Mouse (Mus musculus): ENCODE results near the gene Gucd1. TPM values are rescaled to one million over a fixed set of nuclear protein-coding genes. Genes with fewer than 3 reads are reported as not detected.
"Not testable (repeated sequence)": the region's sequence is repeated elsewhere in the genome, so short reads cannot be mapped to it uniquely, and the experiment has no call there.

The Gucd1 gene
- polyA plus RNA-seq, 1 experiment: 87.2 TPM

- peaks cover 3% of the 10 kb centered on the region; the same call in 1 of the 2 replicates for H3K27me3 ChIP-seq (ENCODE audit: control insufficient read depth, insufficient read depth, low read length)
- TF ChIP-seq POLR2A (IDR thresholded peaks at IDR 0.05; ENCODE audit: low read depth, low read length): no peak
- TF ChIP-seq CTCF (IDR thresholded peaks at IDR 0.05; ENCODE audit: extremely low read depth, insufficient read depth, insufficient read length, insufficient replicate concordance): no peak
- WGBS: 86% methylated on average over 7 of the region's 7 CpGs
- H3K4me1 ChIP-seq (ENCODE audit: control insufficient read depth, insufficient read depth, insufficient read length): no peaks in the 10 kb centered on the region
- no peak for DNase-seq (ENCODE audit: low read depth in 1 of 2, low spot score in 2 of 2)
- no peak overlapping the region for H3K27ac ChIP-seq (ENCODE audit: insufficient read depth, low read length)
- no peaks in the 10 kb centered on the region for H3K36me3 ChIP-seq (ENCODE audit: control insufficient read depth, insufficient read depth, low read length)
- H3K4me3 ChIP-seq (ENCODE audit: extremely low read depth, insufficient read depth, insufficient read length): no peak overlapping the region
Measured at GRCm38 (mm10) chr10:75547901-75548300, 30.1 kb upstream of the Gucd1 start.

- peaks cover 17% of the 10 kb centered on the region for H3K36me3 ChIP-seq (ENCODE audit: control insufficient read depth, insufficient read depth, low read length)
Measured at GRCm38 (mm10) chr10:75536123-75536522, 18.4 kb upstream of the Gucd1 start.

GRCm38 (mm10) chr10:75535423-75535822 is 17.7 kb upstream of the Gucd1 start:
- H3K36me3 ChIP-seq (ENCODE audit: control insufficient read depth, insufficient read depth, low read length): peaks cover 17% of the 10 kb centered on the region
- H3K4me3 ChIP-seq (ENCODE audit: extremely low read depth, insufficient read depth, insufficient read length): no peak overlapping the region
- DNase-seq (ENCODE audit: low read depth in 1 of 2, low spot score in 2 of 2): no peak
- H3K27me3 ChIP-seq (ENCODE audit: control insufficient read depth, insufficient read depth, low read length): no peaks in the 10 kb centered on the region
- TF ChIP-seq POLR2A (IDR thresholded peaks at IDR 0.05; ENCODE audit: low read depth, low read length): no peak
- 79% methylated on average over 2 of the region's 2 CpGs for WGBS
- no peaks in the 10 kb centered on the region; the same call in 1 of the 2 replicates for H3K4me1 ChIP-seq (ENCODE audit: control insufficient read depth, insufficient read depth, insufficient read length)
- peak overlapping the region; percentile 45; the same call in 1 of the 2 replicates for H3K27ac ChIP-seq (ENCODE audit: insufficient read depth, low read length)

More at GRCm38 (mm10) chr10:75536123-75536522, 18.4 kb upstream of the Gucd1 start:
- 64% methylated on average over 5 of the region's 5 CpGs for WGBS
- Histone ChIP-seq H3K27ac (ENCODE audit: insufficient read depth, low read length) (peak overlapping the region; percentile 63), H3K27me3 (ENCODE audit: control insufficient read depth, insufficient read depth, low read length) (no peaks in the 10 kb centered on the region), H3K4me3 (ENCODE audit: extremely low read depth, insufficient read depth, insufficient read length) (no peak overlapping the region), H3K4me1 (ENCODE audit: control insufficient read depth, insufficient read depth, insufficient read length) (no peaks in the 10 kb centered on the region; the same call in 1 of the 2 replicates)
- DNase-seq (ENCODE audit: low read depth in 1 of 2, low spot score in 2 of 2): peak in 1 of 2 experiments; percentile 30
- no peak for TF ChIP-seq CTCF (IDR thresholded peaks at IDR 0.05; ENCODE audit: extremely low read depth, insufficient read depth, insufficient read length, insufficient replicate concordance)
- no peak for TF ChIP-seq POLR2A (IDR thresholded peaks at IDR 0.05; ENCODE audit: low read depth, low read length)

- WGBS: 94% methylated on average over 8 of the region's 8 CpGs
Measured at GRCm38 (mm10) chr10:75534934-75535333, 17.2 kb upstream of the Gucd1 start.

GRCm38 (mm10) chr10:75534216-75534615 is 16.4 kb upstream of the Gucd1 start:
- H3K36me3 ChIP-seq (ENCODE audit: control insufficient read depth, insufficient read depth, low read length): peaks cover 17% of the 10 kb centered on the region
- WGBS: 96% methylated on average over 8 of the region's 8 CpGs

More at GRCm38 (mm10) chr10:75534934-75535333, 17.2 kb upstream of the Gucd1 start:
- no peak for DNase-seq (ENCODE audit: low read depth in 1 of 2, low spot score in 2 of 2)
- Histone ChIP-seq H3K4me3 (ENCODE audit: extremely low read depth, insufficient read depth, insufficient read length) (no peak overlapping the region), H3K27me3 (ENCODE audit: control insufficient read depth, insufficient read depth, low read length) (no peaks in the 10 kb centered on the region), H3K4me1 (ENCODE audit: control insufficient read depth, insufficient read depth, insufficient read length) (peaks cover 3% of the 10 kb centered on the region; the same call in 1 of the 2 replicates), H3K27ac (ENCODE audit: insufficient read depth, low read length) (no peak overlapping the region), H3K36me3 (ENCODE audit: control insufficient read depth, insufficient read depth, low read length) (peaks cover 17% of the 10 kb centered on the region)
- no peak for TF ChIP-seq CTCF (IDR thresholded peaks at IDR 0.05; ENCODE audit: extremely low read depth, insufficient read depth, insufficient read length, insufficient replicate concordance)
- no peak for TF ChIP-seq POLR2A (IDR thresholded peaks at IDR 0.05; ENCODE audit: low read depth, low read length)

GRCm38 (mm10) chr10:75531532-75532090 is 13.8 kb upstream of the Gucd1 start:
- Histone ChIP-seq H3K27me3 (ENCODE audit: control insufficient read depth, insufficient read depth, low read length) (no peaks in the 10 kb centered on the region), H3K36me3 (ENCODE audit: control insufficient read depth, insufficient read depth, low read length) (peaks cover 19% of the 10 kb centered on the region), H3K4me1 (ENCODE audit: control insufficient read depth, insufficient read depth, insufficient read length) (peaks cover 3% of the 10 kb centered on the region; the same call in 1 of the 2 replicates), H3K27ac (ENCODE audit: insufficient read depth, low read length) (peak overlapping the region; percentile 63), H3K4me3 (ENCODE audit: extremely low read depth, insufficient read depth, insufficient read length) (0 out of 2 replicates have a peak overlapping the region, but pooled peaks have one; percentile 2)
- DNase-seq (ENCODE audit: low read depth in 1 of 2, low spot score in 2 of 2): peak in 1 of 2 experiments; percentile 29
- TF ChIP-seq CTCF (IDR thresholded peaks at IDR 0.05; ENCODE audit: extremely low read depth, insufficient read depth, insufficient read length, insufficient replicate concordance) (no peak), POLR2A (IDR thresholded peaks at IDR 0.05; ENCODE audit: low read depth, low read length) (no peak)
- WGBS: 77% methylated on average over 9 of the region's 9 CpGs

More at GRCm38 (mm10) chr10:75534216-75534615, 16.4 kb upstream of the Gucd1 start:
- Histone ChIP-seq H3K27ac (ENCODE audit: insufficient read depth, low read length) (no peak overlapping the region), H3K27me3 (ENCODE audit: control insufficient read depth, insufficient read depth, low read length) (no peaks in the 10 kb centered on the region), H3K4me3 (ENCODE audit: extremely low read depth, insufficient read depth, insufficient read length) (no peak overlapping the region), H3K4me1 (ENCODE audit: control insufficient read depth, insufficient read depth, insufficient read length) (peaks cover 3% of the 10 kb centered on the region; the same call in 1 of the 2 replicates)
- no peak for DNase-seq (ENCODE audit: low read depth in 1 of 2, low spot score in 2 of 2)
- TF ChIP-seq CTCF (IDR thresholded peaks at IDR 0.05; ENCODE audit: extremely low read depth, insufficient read depth, insufficient read length, insufficient replicate concordance) (no peak), POLR2A (IDR thresholded peaks at IDR 0.05; ENCODE audit: low read depth, low read length) (no peak)

GRCm38 (mm10) chr10:75530322-75530721 is 12.6 kb upstream of the Gucd1 start:
- H3K27ac ChIP-seq (ENCODE audit: insufficient read depth, low read length): 0 out of 2 replicates have a peak overlapping the region, but pooled peaks have one; percentile 41
- H3K4me3 ChIP-seq (ENCODE audit: extremely low read depth, insufficient read depth, insufficient read length): no peak overlapping the region
- H3K36me3 ChIP-seq (ENCODE audit: control insufficient read depth, insufficient read depth, low read length): peaks cover 22% of the 10 kb centered on the region
- 69% methylated on average over 2 of the region's 2 CpGs for whole genome bisulfite sequencing
- no peak for DNase-seq (ENCODE audit: low read depth in 1 of 2, low spot score in 2 of 2)
- TF ChIP-seq CTCF (IDR thresholded peaks at IDR 0.05; ENCODE audit: extremely low read depth, insufficient read depth, insufficient read length, insufficient replicate concordance) (no peak), POLR2A (IDR thresholded peaks at IDR 0.05; ENCODE audit: low read depth, low read length) (no peak)
- peaks cover 3% of the 10 kb centered on the region; the same call in 1 of the 2 replicates for H3K4me1 ChIP-seq (ENCODE audit: control insufficient read depth, insufficient read depth, insufficient read length)
- no peaks in the 10 kb centered on the region for H3K27me3 ChIP-seq (ENCODE audit: control insufficient read depth, insufficient read depth, low read length)

- H3K4me3 ChIP-seq (ENCODE audit: extremely low read depth, insufficient read depth, insufficient read length); H3K27me3 ChIP-seq (ENCODE audit: control insufficient read depth, insufficient read depth, low read length); DNase-seq (ENCODE audit: low read depth in 1 of 2, low spot score in 2 of 2); H3K27ac ChIP-seq (ENCODE audit: insufficient read depth, low read length); H3K4me1 ChIP-seq (ENCODE audit: control insufficient read depth, insufficient read depth, insufficient read length): not testable (repeated sequence)
- 92% methylated on average over 9 of the region's 9 CpGs for WGBS
- H3K36me3 ChIP-seq (ENCODE audit: control insufficient read depth, insufficient read depth, low read length): peaks cover 19% of the 10 kb centered on the region
Measured at GRCm38 (mm10) chr10:75525450-75525849, 7.7 kb upstream of the Gucd1 start.
